Mouse (Mus musculus): Measurements from ENCODE around the gene Ppwd1. TPM values are rescaled to one million over a fixed set of nuclear protein-coding genes. Genes with fewer than 3 reads are reported as not detected.

Gene Ppwd1
- total and polyA plus RNA-seq, 3 experiments = 1.3 to 6.8 (median 6.3) TPM

GRCm38 (mm10) chr13:104172498-104172897 lies 56.1 kb downstream of the Ppwd1 start:
- no peaks in the 10 kb centered on the region for H3K27me3 ChIP-seq (ENCODE audit: control insufficient read depth, insufficient read depth, low read length)
- intact Hi-C loops (cut with DNase I) = no loop called here
- DNase-seq = no peak
- no peak overlapping the region for H3K9ac ChIP-seq (ENCODE audit: low read depth, low read length)
- H3K4me1 ChIP-seq (ENCODE audit: control insufficient read depth, insufficient read depth, low read length) = peaks cover 4% of the 10 kb centered on the region
- no peak overlapping the region for H3K27ac ChIP-seq
- H3K79me2 ChIP-seq (replicated peaks; ENCODE audit: control insufficient read depth, insufficient read depth, low read length) = peaks cover 1% of the 10 kb centered on the region
- TF ChIP-seq POLR2A (IDR thresholded peaks at IDR 0.05; ENCODE audit: insufficient read depth, low read depth, low read length) = no peak
- TF ChIP-seq CTCF (IDR thresholded peaks at IDR 0.05) = no peak
- TF ChIP-seq EP300 (IDR thresholded peaks at IDR 0.05; ENCODE audit: insufficient read depth, low read depth, low read length) = no peak
- no peak overlapping the region for H3K4me3 ChIP-seq
- peaks cover 8% of the 10 kb centered on the region for H3K36me3 ChIP-seq (ENCODE audit: control insufficient read depth, insufficient read depth, low read length)

GRCm38 (mm10) chr13:104171711-104172110 lies 56.9 kb downstream of the Ppwd1 start:
- Histone ChIP-seq H3K27ac (no peak overlapping the region), H3K4me1 (ENCODE audit: control insufficient read depth, insufficient read depth, low read length) (no peaks in the 10 kb centered on the region; the same call in none of the 2 replicates), H3K36me3 (ENCODE audit: control insufficient read depth, insufficient read depth, low read length) (peaks cover 4% of the 10 kb centered on the region; the same call in 1 of the 2 replicates), H3K79me2 (replicated peaks; ENCODE audit: control insufficient read depth, insufficient read depth, low read length) (peaks cover 1% of the 10 kb centered on the region), H3K27me3 (ENCODE audit: control insufficient read depth, insufficient read depth, low read length) (no peaks in the 10 kb centered on the region), H3K9ac (ENCODE audit: low read depth, low read length) (no peak overlapping the region), H3K4me3 (no peak overlapping the region)
- no peak for DNase-seq
- TF ChIP-seq POLR2A (IDR thresholded peaks at IDR 0.05; ENCODE audit: insufficient read depth, low read depth, low read length) = no peak
- TF ChIP-seq EP300 (IDR thresholded peaks at IDR 0.05; ENCODE audit: insufficient read depth, low read depth, low read length) = no peak
- TF ChIP-seq CTCF (IDR thresholded peaks at IDR 0.05) = no peak
- 87% methylated on average over 5 of the region's 5 CpGs for WGBS
- intact Hi-C loops (cut with DNase I) = no loop called here

- intact Hi-C loops (cut with DNase I) = no loop called here
- H3K36me3 ChIP-seq (ENCODE audit: control insufficient read depth, insufficient read depth, low read length) = no peaks in the 10 kb centered on the region; the same call in 1 of the 2 replicates
- WGBS = 75% methylated on average over 1 of the region's 1 CpGs
These were observed 73.0 kb downstream of the Ppwd1 start for GRCm38 (mm10) chr13:104155686-104156085.

More at GRCm38 (mm10) chr13:104155686-104156085, 73.0 kb downstream of the Ppwd1 start:
- H3K4me1 ChIP-seq (ENCODE audit: control insufficient read depth, insufficient read depth, low read length) = no peaks in the 10 kb centered on the region
- no peak for TF ChIP-seq POLR2A (IDR thresholded peaks at IDR 0.05; ENCODE audit: insufficient read depth, low read depth, low read length)
- H3K9ac ChIP-seq (ENCODE audit: low read depth, low read length) = no peak overlapping the region
- H3K79me2 ChIP-seq (replicated peaks; ENCODE audit: control insufficient read depth, insufficient read depth, low read length) = no peaks in the 10 kb centered on the region
- DNase-seq = no peak
- no peak overlapping the region for H3K4me3 ChIP-seq
- H3K27me3 ChIP-seq (ENCODE audit: control insufficient read depth, insufficient read depth, low read length) = no peaks in the 10 kb centered on the region
- no peak overlapping the region for H3K27ac ChIP-seq

Other genes with a start within 250 kb of the Ppwd1 start
- 10 to 100 TPM in 1 of 2 experiments, 1 to 10 TPM in 1; 8.8 to 11.0 TPM for gene Nln, start 119.2 kb downstream of the Ppwd1 start, total RNA-seq (2021)
- 4.5 and 5.3 TPM in 2 replicates for gene Nln, start 119.2 kb downstream of the Ppwd1 start, polyA plus RNA-seq (2012; rRNA removed)
- gene Sgtb, start 119.1 kb downstream of the Ppwd1 start, total RNA-seq (2021) = under 1 TPM; 0.57 to 0.99 TPM
- 0.39 and 0.70 TPM in 2 replicates for gene Sgtb, start 119.1 kb downstream of the Ppwd1 start, polyA plus RNA-seq (2012; rRNA removed)
- gene Trappc13, start 50.4 kb downstream of the Ppwd1 start, total RNA-seq (2021) = 10 to 100 TPM; 34.3 to 38.1 TPM
- 7.9 and 15.2 TPM in 2 replicates for gene Trappc13, start 50.4 kb downstream of the Ppwd1 start, polyA plus RNA-seq (2012; rRNA removed)
- gene Trim23, start 50.0 kb downstream of the Ppwd1 start, total RNA-seq (2021) = 10 to 100 TPM; 20.4 to 22.3 TPM
- gene Trim23, start 50.0 kb downstream of the Ppwd1 start, polyA plus RNA-seq (2012; rRNA removed) = 3.9 and 8.1 TPM in 2 replicates
- under 1 TPM; 0.29 to 0.32 TPM for gene Cenpk, start 232 bp downstream of the Ppwd1 start, total RNA-seq (2021)
- gene Cenpk, start 232 bp downstream of the Ppwd1 start, polyA plus RNA-seq (2012; rRNA removed) = not detected in 2 replicates
- 1 to 10 TPM; 3.3 to 3.6 TPM for gene Adamts6, start 59.0 kb upstream of the Ppwd1 start, total RNA-seq (2021)
- gene Adamts6, start 59.0 kb upstream of the Ppwd1 start, polyA plus RNA-seq (2012; rRNA removed) = 1.2 and 2.5 TPM in 2 replicates

Data from heart, adult 2 months (tissue).